Mouse (Mus musculus) heart, adult 9 months (tissue): ENCODE results near the gene Glra1.

Experiments used
- DNase-seq, 2 experiments: peaks; one replicate each; pipeline ENCODE4 v3.0.0; 2022; ENCODE audit warnings: low spot score in 2 of 2

The Glra1 gene

DNA sequence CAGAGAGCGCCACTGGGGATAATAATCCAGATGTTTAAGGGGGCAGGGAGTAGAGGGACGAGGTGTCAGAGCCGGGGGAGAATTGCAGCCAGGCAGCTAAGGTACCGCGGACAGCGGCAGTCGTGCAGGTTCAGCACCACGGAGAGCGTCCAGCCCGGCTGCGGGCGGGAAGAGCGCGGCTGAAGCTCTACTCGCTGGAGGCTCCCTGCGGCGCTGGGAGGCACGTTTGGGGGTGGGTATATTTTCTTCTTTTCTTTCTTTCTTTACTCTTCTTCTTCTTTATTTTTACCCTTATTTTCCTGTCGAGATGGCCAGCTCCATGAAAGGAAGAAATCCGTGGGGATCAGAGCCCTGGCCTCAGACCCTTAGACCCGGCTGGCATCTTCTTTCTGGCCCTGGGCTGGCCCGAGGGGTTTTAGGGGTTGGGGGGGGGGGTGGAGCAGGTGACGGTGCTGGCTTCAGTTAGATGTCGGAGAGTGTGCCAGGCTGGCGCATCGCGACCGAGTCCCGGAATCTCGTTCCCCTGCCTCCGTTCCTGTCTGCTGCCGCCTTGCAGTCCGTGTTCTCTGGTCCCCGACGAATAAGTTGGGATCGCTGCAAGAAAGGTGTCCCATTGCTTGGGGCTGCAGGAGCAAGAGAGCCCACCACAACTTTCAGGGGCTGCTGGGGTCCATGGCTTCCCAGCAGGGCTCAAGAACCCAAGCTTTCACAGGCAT lies at the start of gene Glra1:
TSS of gene Glra1 (minus strand) at position 391 of the 716 bp plus-strand sequence.
- DNase-seq = peak; percentile 2 to 5

DNA sequence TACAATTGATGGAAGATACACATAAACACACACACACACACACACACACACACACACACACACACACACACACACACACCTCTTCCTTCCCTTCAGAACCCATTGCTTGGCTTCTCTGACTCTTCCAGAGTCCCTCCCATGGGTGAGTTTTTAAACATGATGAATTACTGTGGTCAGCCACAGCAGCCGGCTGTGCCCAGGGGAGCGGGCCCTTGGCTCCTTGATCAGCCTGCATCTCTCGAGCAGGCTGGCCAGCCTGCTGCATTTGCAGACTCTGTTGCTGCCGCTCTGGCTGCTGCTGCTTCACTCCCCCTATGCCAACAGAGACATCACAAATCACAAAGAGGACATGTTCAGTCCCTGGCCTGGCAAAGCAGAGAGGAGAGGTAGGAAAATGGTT lies 29.0 kb upstream of the Glra1 start:
- no peak for DNase-seq

DNA sequence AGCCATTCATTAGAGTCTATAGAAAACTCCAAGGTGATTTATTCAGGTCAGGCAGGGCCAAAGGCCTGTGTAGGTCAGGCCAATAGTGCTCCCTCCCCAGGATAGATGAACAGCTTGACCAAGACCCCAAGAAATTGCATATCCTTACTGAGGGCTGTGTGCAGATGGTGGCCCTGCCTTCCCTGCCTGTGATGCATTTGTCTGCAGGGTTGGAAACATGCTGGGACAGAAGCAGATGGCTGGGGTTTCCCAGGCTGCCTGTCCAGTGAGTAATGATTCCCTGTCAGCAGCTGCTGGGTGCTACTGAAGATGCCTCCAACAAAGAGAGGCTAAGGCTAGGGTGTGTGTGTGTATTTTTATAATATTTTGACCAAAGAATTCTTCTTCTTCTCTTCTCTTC lies 25.9 kb upstream of the Glra1 start:
- no peak for DNase-seq

DNA sequence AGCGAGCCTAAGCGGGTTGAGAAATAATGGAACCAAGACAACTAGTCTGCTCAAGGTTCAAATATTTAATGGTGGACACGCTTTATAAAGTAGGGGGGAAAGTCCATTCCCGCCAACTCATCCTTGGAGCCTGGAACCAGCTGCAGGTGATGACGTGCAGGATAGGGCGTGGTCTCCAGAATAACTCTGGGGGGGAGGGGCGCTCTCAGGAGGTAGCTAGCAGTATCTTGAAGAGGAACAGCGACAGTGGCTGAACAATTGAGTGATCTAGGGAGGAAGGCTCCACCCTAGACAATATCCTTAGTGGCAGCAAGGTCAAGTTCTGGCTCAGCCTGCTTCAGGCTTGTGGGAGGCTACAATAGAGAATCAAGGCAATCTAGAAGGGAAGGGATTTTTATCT lies 6.6 kb upstream of the Glra1 start:
- peak; percentile 3 to 6 for DNase-seq

DNA sequence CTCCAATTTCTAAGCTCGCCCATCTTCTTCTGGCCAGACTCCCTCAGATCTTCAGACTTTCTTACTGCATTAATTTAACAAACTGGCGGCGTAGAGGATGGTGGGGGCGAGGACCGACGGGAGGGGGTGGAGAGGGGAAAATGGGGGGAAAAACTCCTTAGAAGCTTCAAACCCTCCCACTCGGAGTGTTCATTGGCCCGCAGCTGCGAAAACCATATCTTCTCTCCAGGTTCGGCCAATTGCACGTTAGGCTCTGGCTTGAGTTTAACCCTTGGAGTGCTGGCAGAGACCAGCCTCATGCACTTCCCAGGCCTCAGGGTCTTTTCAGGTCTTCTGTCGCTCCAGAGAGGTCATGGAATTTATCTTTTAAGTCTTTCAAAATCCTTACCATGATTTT lies 524 bp upstream of the Glra1 start:
- no peak for DNase-seq

DNA sequence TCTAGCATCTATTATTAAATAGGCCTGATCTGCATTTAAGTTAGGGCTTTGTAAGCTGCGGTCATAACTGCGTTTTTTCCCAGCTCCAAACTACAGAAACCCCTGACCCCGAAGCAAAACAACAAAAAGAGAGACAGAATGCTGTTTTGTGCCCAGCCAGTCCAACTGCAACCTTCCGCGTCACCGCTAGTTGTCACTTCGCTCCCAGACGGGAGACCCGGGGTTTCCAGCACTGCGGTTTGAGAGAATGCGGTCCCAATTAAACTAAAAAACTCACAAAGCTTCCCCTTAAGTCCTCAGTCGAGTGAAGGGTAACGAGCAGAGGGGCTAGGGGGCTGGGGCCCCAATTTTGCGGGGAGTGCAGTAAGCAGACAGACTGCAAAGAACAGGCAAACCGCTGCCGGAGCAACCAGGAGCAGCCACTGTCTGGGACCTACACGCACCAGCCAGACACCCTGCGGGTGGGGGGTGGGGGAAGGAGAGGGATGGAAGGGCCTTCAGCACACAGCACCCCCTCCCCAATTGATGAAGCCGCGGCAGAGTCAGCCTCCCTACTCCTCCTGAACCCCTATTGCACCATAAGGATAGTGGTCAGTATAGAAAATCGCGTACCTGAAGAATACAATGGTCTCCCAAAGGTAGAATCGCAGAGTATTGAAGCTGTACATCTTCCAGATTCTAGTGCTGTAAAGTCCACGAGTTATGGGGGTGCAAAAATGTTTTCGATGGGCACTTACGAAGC lies 761 bp downstream of the Glra1 start:
- DNase-seq = no peak

DNA sequence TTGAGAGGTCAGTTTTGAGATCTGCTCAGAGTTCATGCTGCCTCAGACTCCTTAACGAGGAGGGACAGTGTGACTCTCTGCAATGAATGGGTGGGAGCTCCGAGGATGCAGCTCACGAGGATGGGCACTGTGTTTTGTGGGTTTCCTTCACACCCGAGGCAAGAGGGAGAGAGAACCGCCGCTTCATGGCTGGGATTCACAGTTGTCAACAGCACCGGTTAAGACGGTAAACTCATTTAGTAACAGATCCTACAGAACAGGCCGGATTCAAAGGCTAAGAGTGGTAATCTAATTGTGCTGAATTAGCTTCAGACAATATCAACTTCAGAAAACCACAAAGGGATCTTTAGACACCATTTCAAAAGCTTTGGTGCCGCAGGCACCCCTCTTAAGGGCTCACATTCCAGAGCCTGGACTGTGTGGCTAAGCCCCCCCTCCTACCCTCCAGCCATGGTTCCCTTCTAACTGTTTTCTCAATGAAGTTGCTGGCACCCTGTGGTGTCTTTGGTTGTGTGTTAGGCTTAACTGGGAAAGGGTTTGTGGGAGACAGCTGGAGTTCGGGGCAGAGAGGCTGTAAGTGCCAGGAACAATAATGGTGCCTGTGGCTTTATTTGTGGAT lies 6.4 kb downstream of the Glra1 start:
- no peak for DNase-seq

DNA sequence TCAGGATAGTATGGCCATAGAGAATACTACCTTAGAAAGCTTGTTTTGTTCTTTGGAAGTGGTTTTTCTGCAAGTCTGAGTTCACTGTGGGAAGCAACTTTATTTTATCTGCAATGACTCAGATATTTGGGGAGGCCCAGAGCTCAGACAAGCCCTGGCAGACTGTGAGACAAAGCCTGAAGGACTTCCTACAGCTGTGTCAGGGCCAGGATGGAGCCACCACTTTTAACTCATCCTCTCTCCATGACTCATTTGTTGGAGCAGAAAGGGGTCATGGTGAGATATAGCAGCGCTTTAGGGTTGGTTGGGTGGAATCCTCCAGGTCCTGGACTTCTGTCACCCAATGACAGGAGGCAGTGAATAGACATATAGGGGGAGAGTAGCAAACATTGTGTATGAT lies 12.3 kb downstream of the Glra1 start:
- no peak for DNase-seq

DNA sequence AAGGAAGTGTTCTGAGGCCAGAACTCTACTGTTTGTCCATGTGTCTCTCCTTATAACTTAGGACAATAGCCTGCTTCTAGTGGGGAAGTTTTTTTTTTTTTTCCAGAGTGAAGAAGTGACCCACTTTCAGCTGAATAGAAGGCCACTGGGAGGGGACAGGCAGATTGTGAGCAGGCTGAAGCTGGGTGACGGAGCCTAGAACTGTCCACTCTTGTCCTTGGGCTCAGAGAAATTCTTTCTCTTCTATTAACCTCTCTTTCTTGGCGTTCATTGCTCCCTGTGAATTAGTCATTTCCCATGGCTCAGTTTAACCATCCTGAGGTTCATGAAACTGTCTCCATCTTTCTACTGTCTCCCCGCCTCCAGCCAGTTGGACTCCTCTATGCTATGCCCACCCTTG lies 13.6 kb downstream of the Glra1 start:
- DNase-seq = no peak

DNA sequence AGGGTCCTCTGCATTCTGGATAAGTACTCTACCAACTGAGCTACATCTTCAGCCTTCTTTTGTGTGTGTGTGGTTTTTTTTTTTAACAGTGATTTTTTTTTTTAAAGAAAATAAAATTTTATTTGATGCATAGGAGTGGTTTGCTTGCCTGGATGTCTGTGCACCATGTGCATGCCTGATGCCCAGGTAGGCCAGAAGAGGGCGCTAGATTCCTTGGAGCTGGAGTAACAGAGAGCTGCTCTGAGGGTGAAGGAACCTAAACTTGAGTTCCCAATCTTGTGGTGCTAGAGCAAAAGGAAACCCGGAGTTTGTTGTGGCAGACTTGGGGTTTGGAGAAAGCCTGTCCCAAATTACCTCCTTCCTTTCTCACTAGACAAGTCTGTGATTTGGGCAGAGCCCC lies 16.8 kb downstream of the Glra1 start:
- DNase-seq = no peak

DNA sequence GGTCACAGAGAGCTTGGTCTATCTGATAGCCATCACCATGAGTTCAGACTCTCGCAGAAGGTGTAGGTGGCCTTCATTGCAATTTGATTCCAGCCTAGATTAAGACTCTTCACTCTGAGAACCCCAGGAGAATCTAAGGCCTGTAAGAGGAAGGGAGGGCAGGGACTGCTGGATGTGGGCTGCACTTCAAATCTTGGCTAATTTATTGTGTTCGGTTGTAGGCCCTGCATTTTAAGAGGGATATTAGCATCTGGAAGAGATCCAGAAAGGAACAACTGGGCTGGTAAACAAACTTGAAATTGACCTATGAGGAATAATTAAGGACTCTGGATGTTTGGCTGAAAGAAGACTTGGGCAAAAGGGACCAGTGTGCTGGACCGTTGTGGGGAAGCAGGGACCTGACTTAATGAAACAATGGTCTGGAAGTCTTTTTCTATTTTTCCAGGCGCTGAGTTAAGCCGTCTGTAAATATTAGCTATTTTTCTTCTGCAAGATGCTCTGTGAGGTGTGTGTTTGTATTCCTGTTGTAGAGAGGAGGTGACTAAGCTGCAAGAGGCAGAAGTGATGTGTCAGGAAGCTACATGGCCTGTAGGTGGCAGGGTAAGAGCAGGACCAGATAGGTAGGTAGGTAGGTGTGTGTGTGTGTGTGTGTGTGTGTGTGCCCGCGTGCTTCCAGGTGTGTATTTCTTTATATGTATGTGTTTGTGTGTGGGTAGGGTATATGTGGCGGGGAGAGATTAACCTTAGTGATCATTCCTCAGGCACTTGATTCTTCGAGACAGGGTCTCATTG lies 18.4 kb downstream of the Glra1 start:
- no peak for DNase-seq

DNA sequence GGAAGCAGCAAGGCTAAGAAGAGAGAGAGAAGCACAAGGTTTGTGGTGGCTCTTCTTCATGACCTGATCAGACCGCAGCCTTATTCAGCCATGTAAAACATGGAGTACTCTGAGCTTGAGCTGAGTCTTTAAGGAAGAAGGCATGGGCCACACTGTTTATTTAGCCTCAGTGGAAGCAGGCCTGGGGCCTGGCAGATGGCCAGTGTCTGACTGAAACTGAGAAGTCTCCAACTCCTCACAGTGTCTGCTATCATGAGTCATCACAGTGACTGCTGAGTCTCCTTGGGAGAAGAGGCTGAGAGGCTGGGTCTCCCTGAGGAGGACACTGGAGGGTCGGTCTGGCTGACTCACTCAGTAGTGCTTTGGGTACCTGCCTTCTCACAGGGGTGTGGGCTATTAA lies 33.6 kb downstream of the Glra1 start:
- DNase-seq = no peak

DNA sequence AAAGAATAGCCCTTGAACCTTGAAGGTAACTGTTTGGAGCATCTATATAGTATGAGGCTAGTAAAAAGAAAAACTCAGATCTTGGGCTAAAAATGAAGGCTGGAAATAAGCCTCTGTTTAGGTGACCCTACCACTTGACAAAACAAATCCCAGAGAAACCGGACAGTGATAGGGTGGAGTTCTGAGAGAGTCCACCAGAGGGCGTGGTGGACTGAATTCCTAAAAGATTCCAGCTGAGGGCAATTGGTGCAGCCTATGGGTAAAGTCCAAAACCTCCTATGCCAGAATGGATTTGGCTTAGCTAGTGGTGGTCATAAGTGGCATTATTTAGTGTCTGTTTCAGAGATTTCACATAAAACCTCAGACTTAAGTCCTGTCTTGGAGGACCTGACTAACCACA lies 36.9 kb downstream of the Glra1 start:
- no peak for DNase-seq

DNA sequence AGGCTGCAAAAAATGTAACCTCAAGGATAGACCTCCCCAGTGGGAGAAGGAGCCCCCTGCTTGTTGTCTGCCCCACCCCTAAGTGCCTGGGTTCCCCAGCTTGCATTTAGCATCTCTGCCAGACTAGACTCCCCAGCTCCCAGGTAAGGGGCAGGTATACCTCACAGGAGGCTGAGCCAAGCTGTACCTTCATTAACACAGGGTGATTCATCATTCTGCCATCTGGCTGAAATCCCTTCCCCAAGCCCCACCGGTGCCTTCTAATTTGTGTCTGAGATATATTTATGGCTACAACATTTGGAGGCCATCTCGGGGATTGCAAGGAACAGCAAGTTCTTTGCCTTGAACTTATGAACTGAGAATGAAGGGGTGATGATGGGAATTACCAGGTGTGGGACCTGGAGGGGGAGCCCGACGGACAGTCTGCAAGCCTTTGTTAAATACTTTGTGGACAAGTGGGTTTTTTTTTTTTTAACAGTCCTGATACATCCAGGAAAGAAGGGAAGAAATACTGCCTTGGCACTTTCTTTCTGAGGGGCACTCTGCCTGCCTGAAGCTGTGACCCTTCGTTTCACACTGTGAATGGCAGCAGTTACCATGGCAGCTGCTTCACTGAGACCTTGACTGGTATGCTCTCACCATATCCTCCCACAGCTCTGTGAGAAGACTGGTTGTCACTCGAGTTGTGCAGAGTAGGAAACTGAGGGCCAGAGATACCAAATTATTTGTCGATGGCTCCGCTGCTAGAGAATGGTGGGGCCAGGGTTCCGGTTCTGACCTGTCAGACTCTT lies 41.5 kb downstream of the Glra1 start:
- DNase-seq = no peak

DNA sequence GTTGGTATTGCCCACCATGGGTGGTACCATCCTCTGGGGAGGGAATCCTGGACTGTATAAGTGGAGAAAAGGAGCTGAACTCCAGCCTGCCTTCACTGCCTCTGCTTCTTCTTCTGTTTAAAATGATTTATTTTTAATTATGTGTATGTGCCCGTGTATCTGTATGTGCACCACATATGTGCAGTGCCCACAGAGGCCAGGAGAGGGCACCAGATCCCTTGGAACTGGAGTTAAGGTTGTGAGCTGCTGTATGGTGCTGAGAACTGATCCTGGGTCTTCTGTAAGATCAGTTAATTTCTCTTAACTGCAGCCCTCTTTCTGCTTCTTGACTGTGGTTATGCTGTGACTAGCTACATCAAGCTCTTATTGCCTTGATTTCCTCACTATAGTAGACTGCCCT lies 62.3 kb downstream of the Glra1 start:
- DNase-seq = no peak

DNA sequence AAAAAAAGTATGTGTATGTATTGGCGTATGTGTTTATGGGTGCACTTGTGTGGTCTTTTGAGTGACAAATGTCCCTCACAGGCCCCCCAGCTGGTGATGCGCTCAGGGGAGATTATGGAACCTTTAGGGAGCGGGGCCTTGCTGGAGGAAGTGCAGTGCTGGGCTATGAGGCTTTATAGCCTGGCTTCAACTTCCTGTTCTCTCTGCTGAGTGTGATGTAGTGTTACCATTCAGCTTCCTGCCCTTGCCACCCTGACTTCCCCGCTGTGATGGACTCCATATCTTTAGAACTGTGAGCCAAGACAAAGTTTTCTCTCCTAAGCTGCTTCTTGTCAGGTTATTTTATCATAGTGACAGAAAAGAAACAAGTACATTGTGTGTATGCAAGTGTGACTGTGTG lies 65.3 kb downstream of the Glra1 start:
- no peak for DNase-seq

DNA sequence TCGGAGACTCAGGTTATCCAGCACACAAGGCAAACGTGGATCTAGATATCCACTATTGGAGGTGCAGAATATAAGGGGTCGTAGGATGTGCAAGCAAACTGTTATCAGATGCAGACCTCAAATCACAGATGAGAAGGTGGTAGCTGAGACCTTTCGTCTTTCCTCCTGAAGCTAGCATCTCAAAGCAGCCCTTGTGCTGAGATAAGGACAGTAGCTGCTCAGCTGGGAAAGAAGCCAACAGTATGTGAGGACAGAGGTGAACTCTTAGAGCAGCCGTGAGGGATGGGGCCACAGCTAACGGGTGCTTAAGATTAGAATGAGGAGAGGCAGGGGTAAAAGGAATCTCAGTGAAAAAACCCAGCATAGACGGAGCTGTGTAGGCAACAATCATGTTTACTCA lies 65.9 kb downstream of the Glra1 start:
- no peak for DNase-seq

DNA sequence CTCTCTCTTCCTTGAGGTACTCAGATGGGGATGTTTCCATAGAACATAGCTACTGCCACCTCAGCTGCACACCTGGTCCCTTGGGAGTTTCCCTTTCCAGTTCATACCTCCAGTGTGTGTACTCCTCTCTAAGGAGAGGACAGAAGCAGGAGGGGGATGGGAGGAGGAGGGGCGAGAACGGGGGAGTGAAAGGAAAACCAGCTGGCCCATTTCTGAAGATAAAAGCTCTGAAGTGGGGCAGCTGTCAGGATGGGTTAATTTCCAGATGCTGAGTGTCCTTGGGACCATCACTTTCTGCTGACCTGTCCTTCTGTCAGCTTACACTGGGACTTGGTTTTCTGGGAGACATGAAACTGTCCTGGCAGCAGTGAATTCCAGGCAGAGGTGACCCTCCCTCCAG lies 73.2 kb downstream of the Glra1 start:
- DNase-seq = no peak

DNA sequence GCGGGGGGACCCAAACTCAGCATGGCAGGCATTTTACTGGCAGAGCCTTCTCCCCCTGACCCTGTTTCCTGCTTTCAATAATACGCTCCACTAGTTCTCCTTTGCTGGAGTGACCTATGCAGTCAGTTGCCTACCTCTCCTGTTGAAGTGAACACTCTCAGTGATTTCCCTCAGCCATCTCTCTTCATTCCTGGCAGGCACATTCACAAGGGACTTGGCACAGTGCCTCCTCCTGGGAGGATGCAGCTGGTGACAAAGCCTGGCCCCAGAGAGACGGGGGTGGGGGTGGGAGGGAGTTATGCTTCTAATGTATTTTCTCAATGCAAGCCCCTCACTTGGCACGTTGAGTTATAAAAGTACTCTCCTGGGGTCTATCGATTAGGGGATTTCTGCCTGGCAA lies 74.6 kb downstream of the Glra1 start:
- no peak for DNase-seq

DNA sequence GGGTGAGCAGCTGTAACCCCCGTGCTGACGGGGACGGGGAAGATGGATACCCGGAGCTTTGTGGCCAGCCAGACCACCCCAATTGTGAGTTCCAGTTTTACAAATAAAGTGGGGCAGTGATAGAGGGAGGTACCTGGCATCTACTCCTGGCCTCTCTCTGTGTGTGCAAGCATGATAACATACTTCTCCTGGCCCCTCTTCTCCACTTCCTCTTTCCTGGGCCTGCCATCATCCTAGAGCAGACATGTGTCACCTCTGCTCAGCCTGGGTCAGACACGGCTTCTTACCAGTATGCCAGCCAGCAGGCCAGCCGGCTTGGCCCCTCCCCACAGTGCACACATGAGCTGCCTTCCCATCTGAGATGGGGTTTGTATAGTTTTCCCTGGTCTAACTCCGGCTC lies 77.3 kb downstream of the Glra1 start:
- no peak for DNase-seq
